Mouse (Mus musculus): ENCODE data around the gene Mvb12b.

The Mvb12b gene

GRCm38 (mm10) chr2:33885264-33885651 is 2.5 kb downstream of the Mvb12b start:
- DNase-seq (ENCODE audit: low spot score): no peak

DNA sequence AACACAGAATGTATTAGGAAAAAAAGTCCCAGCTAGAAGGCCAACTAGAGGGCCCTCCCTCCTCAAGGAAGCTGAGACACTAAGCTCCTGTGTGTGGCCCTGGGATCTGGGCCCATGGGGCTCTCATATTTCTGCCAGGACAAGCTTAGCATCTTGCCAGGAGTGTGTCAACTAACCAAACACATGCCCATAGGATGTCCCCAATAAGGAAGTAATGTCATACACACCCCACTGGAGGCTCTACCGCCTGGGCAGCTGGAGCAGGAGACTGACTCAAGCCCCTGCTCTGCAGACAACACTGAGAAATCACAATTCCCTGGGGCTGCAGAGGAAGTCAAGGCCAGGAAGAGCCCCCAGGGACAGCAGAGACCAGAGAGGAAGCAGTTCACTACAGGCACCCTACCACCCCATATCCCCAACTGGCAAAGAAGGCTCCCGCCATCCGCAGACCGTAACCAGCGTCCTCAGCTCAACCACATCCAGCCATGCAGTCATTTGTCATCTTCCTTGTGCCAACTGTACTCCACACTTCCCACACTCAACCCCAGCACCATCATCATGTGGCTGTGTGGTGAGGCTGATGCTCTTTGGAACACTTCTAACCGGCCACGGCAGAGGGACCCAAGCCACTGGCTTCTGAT is 3.0 kb downstream of the Mvb12b start:
- no peak for DNase-seq (ENCODE audit: low spot score)

DNA sequence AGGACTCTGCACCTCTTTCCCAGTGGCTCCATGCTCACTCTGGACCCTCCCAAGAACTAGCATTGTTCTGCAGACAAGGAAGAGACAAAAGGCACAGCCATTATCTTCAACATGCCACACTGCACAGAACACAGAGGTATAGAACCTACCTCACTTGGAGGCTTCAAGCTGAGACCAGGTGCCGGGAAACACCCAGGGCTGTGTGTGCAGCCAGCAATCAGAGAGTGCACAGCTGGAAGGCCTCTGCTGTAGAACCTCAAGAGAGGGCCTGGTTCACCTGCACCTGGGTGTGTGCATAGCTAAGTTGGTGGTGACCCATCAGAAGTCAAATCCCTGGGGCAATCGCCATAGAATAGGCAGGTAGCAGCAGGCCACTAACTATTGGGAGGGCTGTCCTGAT is 8.5 kb downstream of the Mvb12b start:
- no peak for DNase-seq (ENCODE audit: low spot score)

- no peak for DNase-seq (ENCODE audit: low spot score)
Measured at GRCm38 (mm10) chr2:33878437-33878836, 9.3 kb downstream of the Mvb12b start.

DNA sequence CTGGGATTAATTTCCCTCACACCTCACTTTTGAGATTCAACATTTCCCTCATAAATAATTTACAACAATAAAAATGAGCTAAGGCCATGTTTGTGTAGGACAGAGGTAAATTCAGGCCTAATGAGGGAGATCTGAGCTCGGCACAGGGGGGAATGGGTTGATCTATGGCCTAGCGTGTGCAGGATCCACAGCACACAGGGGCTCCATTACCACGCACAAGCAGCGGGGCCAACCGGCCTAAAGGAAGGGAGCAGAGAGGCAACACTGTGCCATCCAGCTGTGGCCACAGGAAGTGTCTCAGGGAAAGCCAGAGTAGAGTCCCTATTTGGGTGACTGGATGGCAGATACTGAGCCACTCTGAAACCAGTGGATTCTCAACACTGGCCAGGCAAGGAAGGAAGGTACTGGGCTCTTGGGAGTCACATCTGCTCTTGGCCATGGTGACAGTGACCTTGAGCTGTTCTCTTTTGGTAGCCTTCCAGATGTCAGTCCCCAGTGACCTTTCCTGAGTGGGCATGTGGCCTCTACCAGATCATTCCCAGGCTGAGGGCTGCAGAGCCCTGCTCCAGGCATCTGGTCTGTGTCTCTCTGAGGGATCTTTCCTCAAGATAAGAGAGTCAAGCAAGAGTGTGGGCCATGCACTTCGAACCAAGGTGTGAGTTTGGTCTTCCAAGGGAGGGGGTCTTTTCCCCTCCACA is 9.9 kb downstream of the Mvb12b start:
- no peak for DNase-seq (ENCODE audit: low spot score)

DNA sequence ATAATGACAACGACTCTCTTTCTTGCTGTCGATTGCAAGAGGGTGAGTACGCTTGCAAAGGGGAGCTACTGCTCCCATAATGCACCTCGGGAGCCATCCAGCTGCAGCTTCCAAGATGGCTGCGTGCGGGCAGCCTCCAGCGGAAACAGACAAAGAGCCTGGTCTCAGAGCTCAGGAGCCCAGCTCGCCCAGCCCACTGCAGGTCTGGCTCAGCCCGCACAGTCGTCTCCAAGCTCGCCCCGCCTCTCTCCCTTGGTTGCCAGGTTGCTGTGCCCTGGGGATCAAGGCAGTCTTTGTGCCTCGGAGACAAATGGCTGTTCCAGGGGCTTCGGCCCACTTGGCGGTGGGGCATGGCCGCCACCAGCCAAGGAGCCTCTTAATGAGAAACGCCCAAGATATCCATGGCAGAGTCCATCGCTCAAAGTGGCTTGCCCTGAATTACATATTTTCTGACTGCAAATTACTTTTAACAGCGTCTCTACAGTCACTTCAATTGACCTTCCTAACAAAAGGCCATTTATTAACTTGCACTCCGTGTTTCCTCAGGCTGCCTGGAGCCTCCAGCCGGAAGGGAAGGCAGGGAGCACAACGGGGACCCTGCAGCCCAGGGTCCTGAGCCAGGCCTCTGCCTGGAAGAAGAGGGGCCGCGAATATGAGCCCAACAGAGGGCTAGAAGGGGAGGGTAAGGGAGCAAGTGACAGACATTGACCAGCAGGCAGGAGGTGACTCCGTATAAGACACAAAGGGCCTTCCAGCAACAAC is 11.0 kb downstream of the Mvb12b start:
- peak; percentile 76 for DNase-seq (ENCODE audit: low spot score)

GRCm38 (mm10) chr2:33875594-33875993 is 12.2 kb downstream of the Mvb12b start:
- no peak for DNase-seq (ENCODE audit: low spot score)

- no peak for DNase-seq (ENCODE audit: low spot score)
Measured at GRCm38 (mm10) chr2:33874856-33875576, 12.7 kb downstream of the Mvb12b start.

GRCm38 (mm10) chr2:33874367-33874766 is 13.4 kb downstream of the Mvb12b start:
- DNase-seq (ENCODE audit: low spot score): no peak

GRCm38 (mm10) chr2:33873501-33873900 is 14.2 kb downstream of the Mvb12b start:
- DNase-seq (ENCODE audit: low spot score): no peak

DNA sequence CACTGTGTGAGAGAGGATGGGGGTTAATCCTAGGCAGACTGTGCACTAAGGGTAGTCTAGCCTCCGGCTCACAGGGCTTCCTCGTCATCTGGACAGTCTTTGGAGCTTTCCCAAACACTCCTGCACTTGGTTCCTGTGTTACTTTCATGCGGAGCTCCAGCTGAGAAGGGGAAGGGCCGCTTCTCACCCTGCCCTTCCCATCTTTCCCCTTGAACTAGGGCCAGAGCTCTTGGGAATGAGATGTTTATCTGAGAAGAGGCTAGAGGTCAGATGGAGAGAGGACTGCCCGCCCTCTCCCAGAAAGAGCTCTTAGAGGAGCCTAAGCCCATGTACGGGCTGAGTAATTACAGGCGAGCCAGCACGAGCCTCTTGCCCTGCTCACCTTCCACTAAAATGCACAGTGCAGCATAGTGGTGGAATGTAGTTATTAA is 14.9 kb downstream of the Mvb12b start:
- DNase-seq (ENCODE audit: low spot score): no peak

- DNase-seq (ENCODE audit: low spot score): no peak
Measured at GRCm38 (mm10) chr2:33871181-33871520, 16.6 kb downstream of the Mvb12b start.

DNA sequence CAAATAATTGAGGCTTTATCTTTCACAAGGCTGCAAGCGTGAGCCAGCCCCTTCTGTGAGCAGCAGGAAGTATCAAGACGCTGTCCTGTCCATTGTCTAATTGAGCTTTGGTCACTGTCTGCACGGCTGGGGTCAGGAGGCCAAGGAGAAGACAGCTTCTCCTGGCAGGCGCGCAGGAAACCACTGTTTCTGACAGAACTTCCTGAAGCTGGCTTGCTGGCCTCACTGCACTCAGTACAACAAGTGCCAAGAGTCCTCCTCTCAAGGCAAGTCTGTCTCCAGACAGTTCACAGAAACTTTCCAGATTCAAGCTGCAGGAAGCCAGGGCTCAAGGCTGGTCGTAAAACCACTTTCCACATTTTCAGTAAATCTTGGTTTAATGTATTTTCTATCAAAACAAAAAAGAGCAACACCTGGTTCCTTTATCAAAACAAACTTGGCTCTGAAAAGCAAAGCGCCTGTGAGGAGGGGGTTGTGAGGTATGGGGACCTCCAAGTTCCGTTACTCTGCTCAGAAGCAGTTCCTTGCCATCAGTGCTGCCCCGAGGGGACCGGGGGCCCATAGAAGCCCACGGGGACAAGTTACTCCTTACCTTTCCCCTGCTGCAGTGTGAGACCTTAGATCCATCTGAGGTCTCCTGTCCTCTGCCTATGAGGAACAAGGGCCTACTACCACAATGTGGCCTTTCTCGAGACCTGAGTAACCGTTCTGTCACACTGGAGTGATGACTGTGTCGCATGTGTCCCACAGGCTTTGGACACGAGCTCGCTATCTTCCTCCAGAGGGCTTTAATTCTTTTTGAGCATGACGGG is 17.2 kb downstream of the Mvb12b start:
- DNase-seq (ENCODE audit: low spot score): peak; percentile 71

DNA sequence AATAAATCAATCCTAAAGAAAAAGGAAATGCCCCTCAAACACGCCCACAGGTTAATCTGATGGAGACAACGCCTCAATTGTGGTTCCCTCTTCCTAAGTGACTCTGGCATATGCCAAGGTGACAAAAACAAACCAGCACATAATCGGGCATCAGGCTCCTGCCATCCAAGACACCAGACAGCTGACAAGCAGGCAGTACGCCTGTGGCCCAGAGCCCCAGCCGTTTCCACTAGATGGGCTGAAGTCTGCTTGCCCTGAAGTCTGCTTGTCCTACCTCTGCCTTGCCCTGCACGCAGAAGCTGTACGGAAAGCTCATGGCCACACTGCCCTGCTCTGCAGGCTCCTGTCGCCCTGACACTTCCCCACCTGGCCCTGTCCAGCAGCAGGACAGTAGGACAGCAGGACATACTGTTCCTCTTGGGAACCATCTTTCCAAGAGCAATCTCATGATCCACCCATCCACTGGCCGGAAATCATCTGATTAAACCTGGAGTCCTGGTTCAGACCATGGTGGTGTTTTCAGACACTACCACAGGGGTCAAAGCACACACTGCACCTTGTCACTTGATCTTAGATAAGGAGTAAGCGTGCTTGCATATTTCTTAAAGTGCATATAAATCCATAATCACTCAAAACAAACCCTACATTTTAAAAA is 17.9 kb downstream of the Mvb12b start:
- no peak for DNase-seq (ENCODE audit: low spot score)

DNA sequence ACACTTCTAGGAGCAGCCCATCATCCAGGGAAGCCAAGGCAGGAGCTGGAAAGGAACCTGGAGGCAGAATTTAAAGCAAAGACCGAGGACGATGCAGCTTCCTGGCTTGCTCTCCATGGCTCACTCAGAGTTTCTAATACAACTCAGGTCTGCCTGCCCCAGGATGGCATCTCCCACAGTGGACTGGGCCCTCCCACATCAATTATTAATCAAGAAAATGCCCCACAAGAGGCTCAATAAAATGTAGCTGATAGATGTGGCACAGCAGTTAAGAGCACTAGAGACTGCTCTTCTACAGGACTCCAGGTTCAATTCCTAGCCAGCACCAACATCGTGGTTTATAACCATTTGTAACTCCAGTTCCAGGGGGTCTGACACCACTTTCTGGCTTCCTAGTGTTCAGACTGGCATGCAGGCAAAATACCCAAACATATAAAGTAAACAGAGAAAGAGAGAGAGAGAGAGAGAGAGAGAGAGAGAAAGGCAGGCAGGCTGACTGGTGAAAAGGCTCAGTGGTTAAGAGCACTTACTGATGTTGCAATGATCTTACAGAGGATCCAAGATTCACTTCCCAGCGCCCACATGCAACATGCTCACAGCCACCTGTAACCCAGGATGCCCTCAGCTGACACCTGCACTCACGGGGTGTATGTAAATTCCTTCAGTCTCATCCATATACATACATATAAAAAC is 18.6 kb downstream of the Mvb12b start:
- no peak for DNase-seq (ENCODE audit: low spot score)

DNA sequence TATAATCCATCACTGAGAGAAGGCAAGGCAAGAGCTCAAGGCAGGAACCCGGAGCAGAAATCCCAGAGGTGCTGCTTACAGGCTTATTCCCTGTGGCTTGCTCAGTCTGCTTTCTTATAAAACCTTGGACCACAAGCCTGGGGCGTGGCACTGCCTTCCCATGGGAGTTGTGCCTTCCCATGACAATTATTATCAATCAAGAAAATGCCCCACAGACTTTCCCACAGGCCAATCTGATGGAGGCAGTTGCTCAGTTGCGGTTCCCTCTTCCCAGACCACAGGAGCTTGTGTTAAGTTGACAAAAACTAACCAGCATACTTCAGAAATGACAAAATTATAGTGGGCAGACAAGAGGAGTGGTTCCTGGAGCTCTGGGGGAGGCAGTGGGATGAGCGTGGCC is 19.4 kb downstream of the Mvb12b start:
- no peak for DNase-seq (ENCODE audit: low spot score)

DNA sequence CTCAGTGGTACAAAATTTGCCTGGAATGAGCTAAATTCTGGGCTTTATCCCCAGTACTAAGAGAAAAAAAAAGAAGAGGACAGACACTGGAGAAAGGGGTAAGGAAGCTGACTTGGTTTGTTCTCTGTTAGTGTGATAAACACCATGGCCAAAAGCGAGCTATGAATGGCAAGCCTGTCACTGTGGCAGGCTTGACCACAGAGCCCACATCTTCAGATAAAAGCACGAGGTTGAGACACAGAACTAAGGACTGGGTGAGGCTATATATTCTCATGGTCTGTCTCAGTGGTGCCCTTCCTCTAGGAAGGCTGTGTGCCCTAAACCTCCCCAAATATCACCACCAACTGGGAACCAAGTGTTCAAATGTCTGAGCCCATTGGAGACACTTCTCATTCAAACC is 31.0 kb downstream of the Mvb12b start:
- no peak for DNase-seq (ENCODE audit: low spot score)

- DNase-seq (ENCODE audit: low spot score): no peak
Measured at GRCm38 (mm10) chr2:33853011-33853976, 34.5 kb downstream of the Mvb12b start.

- no peak for DNase-seq (ENCODE audit: low spot score)
Measured at GRCm38 (mm10) chr2:33847196-33847834, 40.4 kb downstream of the Mvb12b start.

Data from testis, postnatal 14 days (tissue).